Mouse (Mus musculus): ENCODE measurements around the gene Gypa. TPM values are rescaled to one million over a fixed set of nuclear protein-coding genes. Genes with fewer than 3 reads are reported as not detected.

Gene Gypa
- total RNA-seq, 2 experiments from 2014 or later = 10.5 to 20.9 TPM

GRCm38 (mm10) chr8:80526382-80527355 is 33.1 kb downstream of the Gypa start:
- DNase-seq (ENCODE audit: low spot score in 2 of 2) = no peak

- DNase-seq (ENCODE audit: low spot score in 2 of 2) = no peak
These were observed 48.3 kb downstream of the Gypa start for GRCm38 (mm10) chr8:80541836-80542235.

GRCm38 (mm10) chr8:80550436-80550835 is 56.9 kb downstream of the Gypa start:
- DNase-seq (ENCODE audit: low spot score in 2 of 2) = no peak

GRCm38 (mm10) chr8:80551303-80551702 is 57.7 kb downstream of the Gypa start:
- no peak for DNase-seq (ENCODE audit: low spot score in 2 of 2)

- no peak for DNase-seq (ENCODE audit: low spot score in 2 of 2)
These were observed 61.4 kb downstream of the Gypa start for GRCm38 (mm10) chr8:80554991-80555390.

Other genes starting within 250 kb of the Gypa start
- gene Frem3, start 117.3 kb downstream of the Gypa start, total RNA-seq (2021) = under 1 TPM in 1 of 2 experiments, not detected in 1; 0.14 TPM
- 10 to 100 TPM; 84.1 to 86.4 TPM for gene Smarca5, start 245.7 kb downstream of the Gypa start, total RNA-seq (2021)

All from adrenal gland, postnatal 4 days (tissue).